Mouse (Mus musculus): ENCODE measurements at regions not wholly inside any gene's neighbourhood (a gene's known extent, or its start where the extent isn't known, plus 50 kb on each side); places are given as distances from the start of the nearest gene placed in this dataset.

- TF ChIP-seq EP300 (IDR thresholded peaks at IDR 0.05; ENCODE audit: low read depth) (no peak), CTCF (IDR thresholded peaks at IDR 0.05; ENCODE audit: low read depth) (no peak)
- Histone ChIP-seq H3K4me3 (ENCODE audit: low read depth, low read length) (no peak overlapping the region), H3K27me3 (ENCODE audit: insufficient read depth, low read length) (no peaks in the 10 kb centered on the region), H3K36me3 (replicated peaks; ENCODE audit: insufficient read depth, low read length) (no peaks in the 10 kb centered on the region), H3K4me2 (ENCODE audit: low read depth, low read length) (no peak overlapping the region), H3K9ac (replicated peaks) (no peak overlapping the region), H3K27ac (ENCODE audit: low read depth) (no peak overlapping the region), H3K4me1 (ENCODE audit: insufficient read depth) (no peaks in the 10 kb centered on the region), H3K9me3 (ENCODE audit: low read length) (no peaks in the 10 kb centered on the region)
- ATAC-seq (no peak), DNase-seq (no peak)
- WGBS (ENCODE audit: insufficient replicate concordance), result 56% methylated on average over 3 of the region's 3 CpGs
Measured at GRCm38 (mm10) chr7:144996847-144997246, 57.1 kb upstream of the Ccnd1 start.

DNA sequence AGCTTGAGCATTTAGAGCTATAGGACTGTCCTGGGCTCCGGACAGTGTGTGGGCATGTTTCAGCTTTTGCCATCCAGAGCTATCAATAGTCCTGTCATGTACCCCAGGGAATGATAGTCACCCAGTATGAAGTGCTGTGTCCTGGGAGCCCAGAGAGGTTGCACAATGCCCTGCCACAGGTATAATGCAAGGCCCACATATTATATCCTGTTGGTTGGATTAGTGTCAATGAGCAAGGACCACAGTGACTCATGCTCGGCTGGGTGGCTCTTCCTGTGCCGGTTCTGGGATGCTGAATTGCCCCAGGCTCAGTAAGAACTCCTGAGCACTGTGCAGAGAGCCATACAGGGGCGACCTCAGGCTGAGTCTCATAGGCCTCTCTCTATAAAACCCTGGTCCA, 54.5 kb upstream of the Ccnd1 start:
- Histone ChIP-seq H3K9me3 (ENCODE audit: low read length) (no peaks in the 10 kb centered on the region), H3K4me1 (ENCODE audit: insufficient read depth) (no peaks in the 10 kb centered on the region), H3K27me3 (ENCODE audit: insufficient read depth, low read length) (no peaks in the 10 kb centered on the region), H3K36me3 (replicated peaks; ENCODE audit: insufficient read depth, low read length) (no peaks in the 10 kb centered on the region), H3K9ac (replicated peaks) (no peak overlapping the region), H3K4me3 (ENCODE audit: low read depth, low read length) (no peak overlapping the region), H3K27ac (ENCODE audit: low read depth) (no peak overlapping the region), H3K4me2 (ENCODE audit: low read depth, low read length) (no peak overlapping the region)
- ATAC-seq (no peak), DNase-seq (no peak)
- 53% methylated on average over 4 of the region's 4 CpGs for WGBS (ENCODE audit: insufficient replicate concordance)
- TF ChIP-seq CTCF (IDR thresholded peaks at IDR 0.05; ENCODE audit: low read depth), result no peak
- TF ChIP-seq EP300 (IDR thresholded peaks at IDR 0.05; ENCODE audit: low read depth), result no peak

DNA sequence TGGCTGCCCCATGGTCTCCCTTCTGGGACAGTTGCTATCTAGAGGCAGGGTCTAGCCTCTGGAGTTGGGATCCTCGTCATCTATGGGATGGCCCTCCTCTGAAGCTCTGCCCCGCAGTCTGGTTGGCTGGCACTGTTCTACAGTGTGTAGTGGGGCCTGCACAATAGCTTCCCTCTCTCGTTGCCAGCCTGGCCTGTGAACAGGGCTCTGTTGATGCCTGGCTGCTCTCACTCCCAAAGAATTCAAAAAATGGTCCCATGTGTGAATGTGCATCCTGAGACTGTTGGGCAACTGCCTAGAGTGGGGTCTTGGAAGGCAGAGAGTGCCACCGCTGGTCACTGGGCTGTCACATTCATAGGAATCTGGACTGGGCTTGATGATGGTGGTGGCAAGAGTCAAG, 53.8 kb upstream of the Ccnd1 start:
- WGBS (ENCODE audit: insufficient replicate concordance), result 82% methylated on average over 4 of the region's 4 CpGs
- no peaks in the 10 kb centered on the region for H3K36me3 ChIP-seq (replicated peaks; ENCODE audit: insufficient read depth, low read length)
- H3K9me3 ChIP-seq (ENCODE audit: low read length), result no peaks in the 10 kb centered on the region
- no peak overlapping the region for H3K4me3 ChIP-seq (ENCODE audit: low read depth, low read length)
- no peak overlapping the region for H3K4me2 ChIP-seq (ENCODE audit: low read depth, low read length)
- no peaks in the 10 kb centered on the region for H3K27me3 ChIP-seq (ENCODE audit: insufficient read depth, low read length)
- H3K9ac ChIP-seq (replicated peaks), result no peak overlapping the region
- no peaks in the 10 kb centered on the region for H3K4me1 ChIP-seq (ENCODE audit: insufficient read depth)
- no peak overlapping the region for H3K27ac ChIP-seq (ENCODE audit: low read depth)
- no peak for ATAC-seq
- no peak for TF ChIP-seq EP300 (IDR thresholded peaks at IDR 0.05; ENCODE audit: low read depth)
- no peak for TF ChIP-seq CTCF (IDR thresholded peaks at IDR 0.05; ENCODE audit: low read depth)
- DNase-seq, result no peak

GRCm38 (mm10) chr7:144991760-144992159, 52.0 kb upstream of the Ccnd1 start:
- TF ChIP-seq CTCF (IDR thresholded peaks at IDR 0.05; ENCODE audit: low read depth) (peak; percentile 36; the same call in 1 of the 2 replicates), EP300 (IDR thresholded peaks at IDR 0.05; ENCODE audit: low read depth) (no peak)
- 96% methylated on average over 1 of the region's 1 CpGs for WGBS (ENCODE audit: insufficient replicate concordance)
- Histone ChIP-seq H3K4me2 (ENCODE audit: low read depth, low read length) (no peak overlapping the region), H3K4me1 (ENCODE audit: insufficient read depth) (no peaks in the 10 kb centered on the region), H3K9me3 (ENCODE audit: low read length) (no peaks in the 10 kb centered on the region), H3K9ac (replicated peaks) (no peak overlapping the region), H3K27ac (ENCODE audit: low read depth) (no peak overlapping the region), H3K27me3 (ENCODE audit: insufficient read depth, low read length) (no peaks in the 10 kb centered on the region), H3K4me3 (ENCODE audit: low read depth, low read length) (no peak overlapping the region), H3K36me3 (replicated peaks; ENCODE audit: insufficient read depth, low read length) (no peaks in the 10 kb centered on the region)
- ATAC-seq, result no peak
- DNase-seq, result no peak

All from liver, postnatal 0 days (tissue).